Mouse (Mus musculus) myocyte (in vitro differentiated cells): ENCODE results near the gene Gm1673.

Source experiments
- CEBPB ChIP-seq: IDR thresholded peaks from 2 replicates; pipeline ENCODE4 v1.6.1; 2011; ENCODE audit warnings: mild to moderate bottlenecking, moderate library complexity; ENCODE audit not compliant: poor library complexity, insufficient read depth, severe bottlenecking
- E2F4 ChIP-seq: IDR thresholded peaks from one replicate; pipeline ENCODE4 v1.6.1; 2011; ENCODE audit warnings: mild to moderate bottlenecking, control low read depth, moderate library complexity; ENCODE audit not compliant: insufficient read depth
- MAX ChIP-seq: IDR thresholded peaks from one replicate; pipeline ENCODE4 v1.6.1; 2011; ENCODE audit warnings: low read depth, mild to moderate bottlenecking, control low read depth
- MYOD1 ChIP-seq, 3 experiments: IDR thresholded peaks; one replicate each; pipeline ENCODE4 v1.6.1; 2011; ENCODE audit warnings: control low read depth in 2 of 3, low read depth in 2 of 3, mild to moderate bottlenecking in 2 of 3, moderate library complexity in 1 of 3; ENCODE audit not compliant: insufficient read length in 2 of 3, control insufficient read depth in 1 of 3
- MYOG ChIP-seq, 3 experiments: IDR thresholded peaks; one replicate each; pipeline ENCODE4 v1.6.1; 2011; ENCODE audit warnings: control low read depth in 2 of 3, low read depth in 2 of 3, mild to moderate bottlenecking in 2 of 3; ENCODE audit not compliant: insufficient read length in 2 of 3, control insufficient read depth in 1 of 3, insufficient read depth in 1 of 3
- POLR2A ChIP-seq: IDR thresholded peaks from one replicate; pipeline ENCODE4 v1.6.1; 2011; ENCODE audit warnings: low read depth, mild to moderate bottlenecking, control low read depth, moderate library complexity; ENCODE audit not compliant: insufficient read length
- POLR2AphosphoS2 ChIP-seq: IDR thresholded peaks from one replicate; pipeline ENCODE4 v1.6.1; 2011; ENCODE audit warnings: low read depth, control low read depth; ENCODE audit not compliant: insufficient read length
- REST ChIP-seq: IDR thresholded peaks from one replicate; pipeline ENCODE4 v1.6.1; 2011; ENCODE audit warnings: mild to moderate bottlenecking, control low read depth, moderate library complexity; ENCODE audit not compliant: insufficient read depth, insufficient read length
- SRF ChIP-seq: IDR thresholded peaks from one replicate; pipeline ENCODE4 v1.6.1; 2011; ENCODE audit warnings: low read depth; ENCODE audit not compliant: control insufficient read depth, insufficient read length
- TCF12 ChIP-seq: IDR thresholded peaks from one replicate; pipeline ENCODE4 v1.6.1; 2011; ENCODE audit warnings: mild to moderate bottlenecking, control low read depth; ENCODE audit not compliant: poor library complexity, insufficient read depth, severe bottlenecking
- TCF3 ChIP-seq: IDR thresholded peaks from one replicate; pipeline ENCODE4 v1.6.1; 2011; ENCODE audit warnings: low read depth, control low read depth; ENCODE audit not compliant: insufficient read length
- USF1 ChIP-seq: IDR thresholded peaks from one replicate; pipeline ENCODE4 v1.6.1; 2011; ENCODE audit warnings: low read depth, mild to moderate bottlenecking, control low read depth, moderate library complexity

DNA sequence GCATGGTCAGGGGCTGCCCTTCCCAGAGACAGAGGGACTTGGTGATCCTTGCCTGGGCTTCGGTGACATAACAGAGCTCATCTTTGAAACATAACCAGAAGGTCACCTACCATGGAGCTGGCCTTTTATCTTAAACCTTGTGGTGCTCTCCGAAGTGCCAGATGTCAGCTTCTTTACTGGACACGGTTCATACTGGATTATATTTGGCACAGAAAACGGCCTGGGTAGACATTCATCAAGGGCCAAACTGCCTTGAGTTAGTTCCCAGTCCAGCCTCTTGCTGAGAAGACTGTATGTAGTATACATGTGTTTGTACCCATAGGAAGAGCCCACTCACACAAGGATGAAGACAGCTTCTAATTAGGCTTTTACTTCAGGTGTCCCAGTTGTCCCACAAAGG is 23.6 kb downstream of the Gm1673 start:
- TF ChIP-seq POLR2A (no peak), MYOG (IDR thresholded peaks at IDR 0.05; ENCODE audit: control insufficient read depth in 1 of 3, insufficient read depth in 1 of 3, insufficient read length in 2 of 3, low read depth in 2 of 3) (no peak), TCF12 (no peak), E2F4 (no peak), POLR2AphosphoS2 (no peak), CEBPB (no peak), REST (no peak), MAX (no peak), USF1 (no peak), SRF (no peak), MYOD1 (IDR thresholded peaks at IDR 0.05; ENCODE audit: control insufficient read depth in 1 of 3, insufficient read length in 2 of 3, low read depth in 2 of 3) (no peak), TCF3 (no peak)
